Mouse (Mus musculus): Measurements from ENCODE around the gene Crhbp. TPM values are rescaled to one million over a fixed set of nuclear protein-coding genes. Genes with fewer than 3 reads are reported as not detected.

Crhbp gene
- not detected for total RNA-seq (2021)

- DNase-seq: no peak
Measured at GRCm38 (mm10) chr13:95444824-95445223, at the start of gene Crhbp. TSS of gene Crhbp (minus strand) at chr13:95444924.

DNA sequence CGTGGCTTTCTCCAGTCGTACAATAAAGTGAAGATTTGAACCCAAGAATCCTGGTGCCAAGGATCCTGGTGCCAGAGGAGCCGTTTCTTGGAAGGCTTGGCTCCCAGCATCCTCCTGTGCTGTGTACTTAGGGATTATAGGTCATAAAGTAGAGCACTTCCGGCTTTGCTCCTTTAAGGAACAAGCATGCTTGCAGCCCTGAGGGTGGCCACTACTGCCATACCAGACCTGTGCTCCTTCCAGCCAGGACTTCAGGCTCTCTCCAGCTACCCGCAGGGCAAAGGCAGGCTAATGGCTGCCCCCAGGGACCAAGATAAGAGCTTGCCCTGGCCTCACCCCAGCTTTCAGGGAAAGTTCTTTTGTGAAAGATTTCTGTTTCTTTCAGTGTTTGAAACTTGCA lies 48.6 kb upstream of the Crhbp start:
- no peak for DNase-seq

- no peak for DNase-seq
Measured at GRCm38 (mm10) chr13:95491327-95491726, 46.6 kb upstream of the Crhbp start.

- DNase-seq: no peak
Measured at GRCm38 (mm10) chr13:95484664-95485063, 39.9 kb upstream of the Crhbp start.

DNA sequence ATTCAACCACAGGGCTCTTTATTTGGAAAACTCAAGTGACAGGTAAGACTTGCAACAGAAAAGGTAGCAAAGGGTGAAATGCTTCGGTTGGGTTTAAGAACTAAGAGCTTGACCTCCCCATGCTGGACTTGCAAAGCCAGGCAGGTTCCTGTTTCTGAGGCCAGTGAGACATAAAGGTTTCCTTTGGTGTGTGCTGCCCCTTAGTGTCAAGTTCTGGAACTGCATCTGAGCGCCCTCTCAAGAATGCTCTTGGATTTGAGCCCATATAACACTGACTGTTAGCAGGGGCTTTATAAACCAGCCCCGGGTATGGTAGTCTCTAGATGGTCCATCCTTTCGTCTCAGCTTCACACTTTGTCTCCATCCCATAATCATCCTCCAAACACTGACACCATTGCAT lies 36.7 kb upstream of the Crhbp start:
- DNase-seq: peak; percentile 90

GRCm38 (mm10) chr13:95478671-95479413 lies 34.1 kb upstream of the Crhbp start, which contains the start of gene S100z:
TSS of gene S100z (minus strand) at chr13:95478721.
- no peak for DNase-seq

GRCm38 (mm10) chr13:95477173-95477572 lies 32.4 kb upstream of the Crhbp start:
- no peak for DNase-seq

DNA sequence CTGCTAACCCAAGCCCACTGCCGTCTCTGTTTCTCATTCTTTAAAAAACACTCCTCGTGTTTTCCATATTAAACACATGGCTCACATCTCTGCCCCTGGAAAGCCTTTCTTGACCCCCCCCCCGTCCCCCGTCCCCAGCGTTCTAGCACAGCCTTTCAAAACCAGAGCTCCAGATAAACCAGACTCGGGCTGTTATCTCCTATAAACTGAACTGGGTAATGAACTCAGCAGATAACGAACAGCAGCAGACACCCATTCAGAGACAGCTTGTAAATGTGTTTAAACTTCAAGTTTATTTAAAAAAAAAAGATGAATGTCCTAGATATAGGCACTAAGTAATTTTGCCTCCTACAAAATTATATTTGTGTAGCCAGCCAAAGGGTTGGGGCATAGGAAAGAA lies 30.4 kb upstream of the Crhbp start:
- no peak for DNase-seq

- DNase-seq: no peak
Measured at GRCm38 (mm10) chr13:95474294-95474693, 29.6 kb upstream of the Crhbp start.

GRCm38 (mm10) chr13:95470970-95471369 lies 26.2 kb upstream of the Crhbp start:
- DNase-seq: peak; percentile 45

- peak; percentile 55 for DNase-seq
Measured at GRCm38 (mm10) chr13:95451529-95451928, 6.8 kb upstream of the Crhbp start.

- DNase-seq: no peak
Measured at GRCm38 (mm10) chr13:95450636-95451210, 6.0 kb upstream of the Crhbp start.

GRCm38 (mm10) chr13:95449730-95450129 lies 5.0 kb upstream of the Crhbp start:
- DNase-seq: no peak

- DNase-seq: no peak
Measured at GRCm38 (mm10) chr13:95444291-95444690, 433 bp downstream of the Crhbp start.

GRCm38 (mm10) chr13:95443376-95444233 lies 1.1 kb downstream of the Crhbp start:
- peak; percentile 29 for DNase-seq

GRCm38 (mm10) chr13:95442901-95443300 lies 1.8 kb downstream of the Crhbp start:
- DNase-seq: no peak

DNA sequence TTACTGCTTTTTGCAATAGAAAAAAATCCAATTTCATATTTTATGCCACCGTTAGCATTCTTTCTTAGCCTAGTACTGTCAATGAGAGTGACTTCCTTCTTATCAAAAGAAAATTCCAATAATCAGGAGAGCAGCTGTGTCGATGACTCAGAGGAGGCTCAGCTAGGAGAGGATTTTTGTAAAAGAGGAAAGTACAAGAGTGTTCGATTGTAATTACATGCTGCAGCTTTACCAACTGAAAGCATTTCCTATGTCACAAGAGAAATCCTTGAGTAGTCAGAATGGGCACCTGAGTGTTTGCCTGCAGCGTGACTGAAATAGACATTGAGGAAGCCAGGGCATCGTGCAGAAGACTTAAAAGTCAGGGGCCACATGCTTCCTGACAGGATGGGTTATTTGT lies 5.2 kb downstream of the Crhbp start:
- no peak for DNase-seq

DNA sequence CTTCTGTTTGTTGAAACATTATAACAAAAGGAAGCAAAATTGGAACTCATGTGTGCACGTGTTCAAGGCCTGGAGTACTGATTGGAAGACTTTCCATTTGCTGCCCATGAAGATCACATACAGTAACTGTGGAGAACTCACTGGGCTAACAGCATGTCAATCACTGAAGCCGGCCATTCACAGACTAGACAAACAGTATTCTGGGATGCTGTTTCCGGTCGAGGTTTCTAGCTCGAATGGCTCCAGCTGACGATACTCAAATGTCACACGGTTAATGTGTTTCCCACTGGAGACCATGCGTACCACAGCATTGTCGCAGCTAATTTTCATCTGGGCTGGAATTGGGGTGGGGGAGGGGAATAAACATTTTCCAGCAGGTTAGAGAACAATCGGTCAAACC lies 13.0 kb downstream of the Crhbp start:
- DNase-seq: no peak

- DNase-seq: no peak
Measured at GRCm38 (mm10) chr13:95427499-95427898, 17.2 kb downstream of the Crhbp start.

- DNase-seq: peak; percentile 32
Measured at GRCm38 (mm10) chr13:95426421-95426820, 18.3 kb downstream of the Crhbp start.

- DNase-seq: no peak
Measured at GRCm38 (mm10) chr13:95425484-95425883, 19.2 kb downstream of the Crhbp start.

GRCm38 (mm10) chr13:95424932-95425331 lies 19.8 kb downstream of the Crhbp start:
- no peak for DNase-seq

DNA sequence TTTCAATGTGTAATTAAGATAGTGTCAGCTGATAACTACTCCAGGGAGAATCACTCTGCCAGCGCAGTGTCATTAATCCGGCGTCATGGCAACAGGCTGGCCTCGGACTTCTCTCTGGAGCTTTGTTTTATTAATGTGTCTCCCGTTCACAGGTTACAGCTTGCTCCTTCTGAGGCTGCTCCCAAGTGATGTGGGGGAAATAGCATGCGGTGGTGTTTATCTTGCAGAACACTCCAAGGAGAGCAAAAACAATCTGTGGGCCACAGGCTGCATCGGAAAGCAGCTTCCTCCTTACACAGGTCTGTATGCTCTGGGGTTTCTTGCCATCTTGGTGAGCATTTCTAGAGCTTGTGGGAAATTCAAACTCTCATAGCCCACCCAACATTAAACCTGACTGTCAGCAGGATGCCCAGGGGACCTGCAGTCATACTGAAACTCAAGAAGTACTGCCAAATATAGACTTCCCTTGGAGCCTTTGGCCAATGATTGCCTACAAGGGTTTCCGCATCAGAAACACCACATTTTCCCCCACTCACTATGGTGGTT lies 25.4 kb downstream of the Crhbp start:
- DNase-seq: no peak
